Mouse (Mus musculus): ENCODE measurements around the gene Cpne4. TPM values are rescaled to one million over a fixed set of nuclear protein-coding genes. Genes with fewer than 3 reads are reported as not detected.

Cpne4 gene
- polyA plus RNA-seq, 1 experiment from 2014 or later, result 0.10 TPM

DNA sequence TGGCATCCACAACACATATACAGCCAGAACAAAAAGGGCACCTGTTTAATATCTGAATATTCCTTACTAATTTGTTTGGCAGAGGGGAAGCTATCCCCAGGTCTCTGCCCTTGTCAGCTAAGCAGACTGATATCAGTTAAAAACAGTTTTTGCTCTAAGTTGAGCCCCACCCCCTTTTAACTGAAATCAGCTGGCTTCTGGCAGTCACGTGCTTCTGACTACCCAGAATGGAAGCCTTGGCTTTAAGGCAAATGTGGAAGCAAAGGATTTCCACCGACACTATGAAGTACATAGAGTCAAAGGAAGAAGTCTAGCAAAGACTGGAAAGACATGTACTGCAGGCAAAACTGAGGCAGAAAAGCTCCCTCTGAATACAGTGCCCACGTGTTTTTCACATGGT lies 490.8 kb downstream of the Cpne4 start:
- peaks cover 4% of the 10 kb centered on the region for H3K27me3 ChIP-seq
- ATAC-seq, result no peak
- ChIA-PET CTCF (interaction anchor here (1.5 kb wide), 1 partner anchor 10 kb away, joined by 3 read pairs; no protein-coding TSS in a partner anchor), POLR2A (no interaction called here)
- in situ Hi-C loops (cut with MboI; ENCODE audit: low pct_unique_long_range_greater_than_20kb), result no loop called here
- TF ChIP-seq CTCF (IDR thresholded peaks at IDR 0.05), result no peak
- DNase-seq (ENCODE audit: low read depth, low spot score), result no peak

DNA sequence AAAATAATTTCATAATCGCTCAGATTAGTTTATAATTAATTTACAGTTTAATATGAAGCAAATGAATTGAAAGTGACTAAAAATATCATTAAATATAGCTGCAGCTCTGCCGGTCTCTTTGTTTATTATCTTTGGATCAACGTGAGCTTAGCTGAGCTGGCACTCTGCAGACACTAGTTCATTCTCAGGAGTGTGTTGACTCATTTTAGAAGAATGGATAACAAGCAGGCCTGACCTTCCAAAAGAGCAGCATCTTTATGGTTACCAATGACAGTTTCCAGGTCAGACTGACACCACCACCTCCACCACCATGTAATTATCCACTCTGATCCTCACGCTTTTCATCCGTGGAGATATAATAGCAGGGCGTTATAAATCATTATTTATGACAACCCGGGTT lies 498.9 kb downstream of the Cpne4 start:
- peaks cover 3% of the 10 kb centered on the region for H3K27me3 ChIP-seq
- CTCF ChIA-PET, result no interaction called here
- ATAC-seq (peak; percentile 86), DNase-seq (ENCODE audit: low read depth, low spot score) (peak; percentile 33)
- in situ Hi-C loops (cut with MboI; ENCODE audit: low pct_unique_long_range_greater_than_20kb), result no loop called here
- no peak for TF ChIP-seq CTCF (IDR thresholded peaks at IDR 0.05)
- POLR2A ChIA-PET, result no interaction called here

DNA sequence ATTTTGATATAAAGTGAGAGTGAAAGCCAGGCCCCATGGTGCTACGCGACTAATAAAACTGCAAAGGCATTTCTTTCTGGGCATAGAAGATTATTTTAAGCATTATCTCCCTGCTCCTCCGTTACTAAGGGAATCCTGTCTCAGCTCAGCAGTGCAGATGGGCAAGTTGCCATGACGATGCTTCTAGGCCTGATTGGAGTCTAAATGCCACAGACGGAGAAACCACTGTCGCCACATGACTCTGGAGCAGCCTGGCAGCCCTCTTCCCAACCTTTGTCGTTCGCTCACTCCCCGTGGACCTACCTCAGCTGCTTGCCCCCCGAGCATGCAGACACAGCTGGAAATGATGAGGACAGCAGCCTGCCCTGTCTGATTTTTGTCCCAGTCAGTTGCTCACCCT lies 501.3 kb downstream of the Cpne4 start:
- H3K27me3 ChIP-seq, result no peaks in the 10 kb centered on the region
- ATAC-seq (no peak), DNase-seq (ENCODE audit: low read depth, low spot score) (no peak)
- in situ Hi-C loops (cut with MboI; ENCODE audit: low pct_unique_long_range_greater_than_20kb), result no loop called here
- CTCF ChIA-PET, result no interaction called here
- POLR2A ChIA-PET, result no interaction called here
- no peak for TF ChIP-seq CTCF (IDR thresholded peaks at IDR 0.05)

DNA sequence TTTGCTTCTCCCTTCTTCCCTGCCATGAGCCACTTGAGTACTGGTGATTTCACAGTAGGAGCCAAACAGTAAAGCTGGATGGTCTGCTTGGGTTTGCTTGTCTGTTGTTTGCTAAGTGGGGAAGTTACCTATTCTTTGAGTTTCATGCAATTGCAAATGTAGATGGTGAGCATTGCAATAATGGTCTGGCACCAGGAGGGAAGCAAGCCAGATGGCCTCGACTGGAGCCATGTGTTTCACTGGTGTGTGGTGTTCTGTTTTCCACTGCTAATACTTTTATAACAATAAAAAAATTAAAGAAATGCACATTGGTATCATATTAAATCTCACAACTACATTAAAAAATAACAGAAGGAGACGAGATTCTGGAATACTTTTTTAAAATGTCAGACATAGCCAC lies 502.6 kb downstream of the Cpne4 start:
- ChIA-PET CTCF (interaction anchor here (0.6 kb wide), 1 partner anchor 24 kb away, joined by 3 read pairs; no protein-coding TSS in a partner anchor), POLR2A (no interaction called here)
- DNase-seq (ENCODE audit: low read depth, low spot score) (no peak), ATAC-seq (no peak)
- no peaks in the 10 kb centered on the region for H3K27me3 ChIP-seq
- no peak for TF ChIP-seq CTCF (IDR thresholded peaks at IDR 0.05)
- in situ Hi-C loops (cut with MboI; ENCODE audit: low pct_unique_long_range_greater_than_20kb), result loop anchor here (10.0 to 25.0 kb wide), 2 partner anchors 155 to 338 kb away; partner anchors contain the start of genes Aste1 and Nek11

DNA sequence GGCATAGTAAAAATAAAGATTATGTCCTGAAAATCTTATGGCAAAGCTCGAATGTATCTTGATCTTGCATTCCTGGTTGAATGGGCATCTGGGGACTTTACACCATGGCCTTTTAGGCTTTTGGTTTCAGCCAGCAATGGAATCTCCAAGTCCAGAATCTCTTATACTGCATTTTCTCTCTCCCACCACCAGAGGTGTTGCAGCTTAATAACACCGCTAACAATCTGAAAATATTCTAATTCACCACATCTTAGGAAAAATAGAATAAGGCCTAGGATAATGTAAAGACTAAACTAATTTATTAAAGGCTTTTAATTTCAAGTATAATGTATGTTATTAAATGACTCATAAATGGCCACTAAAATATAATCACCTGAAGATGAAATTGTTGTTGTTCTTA lies 503.2 kb downstream of the Cpne4 start:
- no peak for ATAC-seq
- CTCF ChIA-PET, result no interaction called here
- in situ Hi-C loops (cut with MboI; ENCODE audit: low pct_unique_long_range_greater_than_20kb), result loop anchor here (10.0 to 25.0 kb wide), 2 partner anchors 155 to 337 kb away; partner anchors contain the start of genes Aste1 and Nek11
- no peak for DNase-seq (ENCODE audit: low read depth, low spot score)
- no peak for TF ChIP-seq CTCF (IDR thresholded peaks at IDR 0.05)
- H3K27me3 ChIP-seq, result no peaks in the 10 kb centered on the region
- POLR2A ChIA-PET, result no interaction called here

DNA sequence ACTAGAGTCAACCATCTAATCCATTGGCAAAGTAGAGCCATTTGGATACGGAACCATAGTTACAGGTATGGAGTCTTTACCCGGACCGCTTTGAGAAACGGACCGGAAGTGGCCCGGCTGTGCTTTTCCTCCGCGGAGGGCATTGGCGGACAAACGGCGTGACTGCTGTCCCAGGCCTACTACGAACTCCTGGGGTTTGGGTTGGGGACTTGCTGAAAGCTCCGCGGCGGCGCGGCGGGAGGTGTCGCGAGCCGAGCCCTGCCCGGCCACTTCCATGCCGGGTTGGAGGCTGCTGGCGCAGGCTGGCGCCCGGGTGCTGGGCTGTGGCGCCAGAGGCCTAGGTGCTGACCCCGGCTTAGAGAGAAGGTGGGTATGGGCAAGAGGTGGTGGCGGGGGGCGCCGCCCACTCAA lies 506.1 kb downstream of the Cpne4 start, which contains the start of gene Mrpl3:
Mrpl3 (plus strand) TSS at position 93 of the 411 bp plus-strand sequence.
- no peak for TF ChIP-seq CTCF (IDR thresholded peaks at IDR 0.05)
- DNase-seq (ENCODE audit: low read depth, low spot score) (peak; percentile 55), ATAC-seq (peak; percentile 78)
- in situ Hi-C loops (cut with MboI; ENCODE audit: low pct_unique_long_range_greater_than_20kb), result loop anchor here (10.0 to 25.0 kb wide), 2 partner anchors 158 to 334 kb away; partner anchors contain the start of genes Aste1 and Nek11
- POLR2A ChIA-PET, result no interaction called here
- CTCF ChIA-PET, result interaction anchor here (1.3 kb wide), 1 partner anchor 484 kb away, joined by 3 read pairs; no protein-coding TSS in a partner anchor
- H3K27me3 ChIP-seq, result no peaks in the 10 kb centered on the region

DNA sequence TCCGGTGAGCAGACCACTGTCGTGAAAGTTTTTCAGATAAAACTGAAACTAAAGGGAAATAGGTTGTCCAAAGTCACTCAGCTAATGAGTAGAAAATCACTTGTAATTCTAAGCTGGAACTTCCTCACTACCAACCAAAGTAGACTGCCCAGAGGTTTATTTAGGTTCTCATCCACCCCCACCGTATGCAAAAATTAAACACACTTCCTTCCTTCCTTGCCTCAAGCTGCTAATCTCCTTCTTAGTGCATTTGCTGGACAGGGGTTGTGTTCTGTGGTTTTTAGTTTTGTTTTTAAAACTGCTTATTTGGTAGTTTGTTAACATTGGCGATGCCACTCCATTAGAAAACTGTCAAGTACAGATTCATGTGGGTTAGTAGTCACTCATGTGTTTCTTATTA lies 506.7 kb downstream of the Cpne4 start:
- CTCF ChIA-PET, result no interaction called here
- in situ Hi-C loops (cut with MboI; ENCODE audit: low pct_unique_long_range_greater_than_20kb), result loop anchor here (10.0 to 25.0 kb wide), 2 partner anchors 159 to 333 kb away; partner anchors contain the start of genes Aste1 and Nek11
- ATAC-seq, result no peak
- DNase-seq (ENCODE audit: low read depth, low spot score), result no peak
- no peaks in the 10 kb centered on the region for H3K27me3 ChIP-seq
- POLR2A ChIA-PET, result no interaction called here
- TF ChIP-seq CTCF (IDR thresholded peaks at IDR 0.05), result no peak

DNA sequence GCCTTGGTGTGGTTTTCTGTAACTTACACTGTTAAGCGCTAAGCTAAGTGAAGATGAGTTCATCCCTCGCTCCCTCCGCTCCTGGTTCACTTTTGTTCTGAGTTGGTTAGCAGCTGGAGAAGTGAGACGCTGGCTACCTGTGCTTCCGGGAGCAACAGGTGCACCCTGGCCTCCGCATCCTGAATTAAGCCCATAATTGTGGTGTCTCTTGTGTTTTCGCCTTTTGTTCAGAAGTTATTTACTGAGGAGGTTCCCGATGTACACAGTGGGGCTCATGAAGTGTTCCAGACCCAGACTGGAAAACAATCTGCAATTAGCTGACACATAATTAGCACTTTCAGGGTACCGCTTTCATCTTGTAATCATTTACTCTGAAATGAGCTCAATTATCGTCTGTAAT lies 522.0 kb downstream of the Cpne4 start:
- no peak for TF ChIP-seq CTCF (IDR thresholded peaks at IDR 0.05)
- in situ Hi-C loops (cut with MboI; ENCODE audit: low pct_unique_long_range_greater_than_20kb), result loop anchor here (25.0 kb wide), 1 partner anchor 318 kb away; the partner anchor contains the start of genes Aste1 and Nek11
- ATAC-seq (no peak), DNase-seq (ENCODE audit: low read depth, low spot score) (no peak)
- ChIA-PET CTCF (interaction anchor here (1.1 kb wide), 1 partner anchor 54 kb away, joined by 3 read pairs; no protein-coding TSS in a partner anchor), POLR2A (no interaction called here)
- no peaks in the 10 kb centered on the region for H3K27me3 ChIP-seq

DNA sequence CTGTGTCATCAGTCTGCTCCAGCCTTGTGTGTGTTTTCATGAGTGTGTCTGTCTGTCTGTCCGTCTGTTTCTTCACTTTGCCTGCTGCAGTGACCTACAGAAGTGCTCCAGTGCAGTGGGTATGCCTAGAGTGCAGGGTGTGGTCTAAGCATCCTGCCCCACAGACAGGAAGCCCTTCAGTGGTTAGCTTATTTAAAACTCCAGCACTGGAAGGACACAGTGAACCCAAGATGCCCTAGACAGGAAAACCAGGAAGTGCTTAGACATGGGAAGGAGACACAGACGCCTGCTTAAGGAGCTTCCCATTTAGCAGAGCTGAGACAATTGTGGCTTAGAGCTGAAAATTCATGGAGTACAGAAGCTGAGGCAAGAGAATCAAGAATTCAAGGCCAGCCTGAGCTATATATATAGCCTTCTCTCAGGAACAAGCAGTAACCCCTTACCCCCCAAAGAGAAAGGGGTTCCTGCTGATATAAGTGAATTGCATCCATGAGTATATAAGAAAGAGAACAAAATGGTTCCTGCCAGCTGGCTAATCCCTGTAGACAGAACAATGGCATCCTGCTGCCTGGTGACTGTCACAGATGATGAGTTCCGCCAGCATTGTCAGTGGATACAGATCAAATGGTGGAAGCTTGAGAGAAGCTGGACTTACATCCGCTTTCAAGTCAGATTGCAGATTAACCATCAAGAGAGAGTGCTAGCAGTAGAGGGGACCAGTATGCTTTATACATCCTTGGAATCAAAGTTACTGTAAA lies 526.1 kb downstream of the Cpne4 start:
- ChIA-PET CTCF (interaction anchor here (0.9 to 1.0 kb wide), 2 partner anchors 11 to 24 kb away, joined by 3 read pairs; no protein-coding TSS in a partner anchor), POLR2A (no interaction called here)
- no peak for TF ChIP-seq CTCF (IDR thresholded peaks at IDR 0.05)
- H3K27me3 ChIP-seq, result no peaks in the 10 kb centered on the region
- ATAC-seq (no peak), DNase-seq (ENCODE audit: low read depth, low spot score) (no peak)
- in situ Hi-C loops (cut with MboI; ENCODE audit: low pct_unique_long_range_greater_than_20kb), result loop anchor here (25.0 kb wide), 1 partner anchor 314 kb away; the partner anchor contains the start of genes Aste1 and Nek11

DNA sequence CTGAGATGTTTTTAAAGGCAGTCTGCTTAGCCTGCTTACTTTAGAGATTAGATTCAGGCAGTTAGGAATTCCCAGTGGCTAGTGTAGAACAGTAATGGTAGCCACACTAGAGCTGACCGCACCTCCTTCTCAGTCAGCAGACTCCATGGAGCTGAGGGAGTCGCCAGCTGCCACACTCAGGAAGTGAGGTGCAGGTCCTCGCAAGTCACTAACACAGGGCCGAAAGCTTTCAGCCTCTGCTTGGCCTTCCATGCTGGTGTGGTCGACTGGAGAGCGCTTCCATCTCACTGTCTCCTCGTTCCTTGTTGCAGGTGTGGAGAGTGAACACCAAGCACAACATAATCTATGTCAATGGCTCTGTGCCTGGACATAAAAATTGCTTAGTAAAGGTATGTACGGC lies 527.8 kb downstream of the Cpne4 start:
- in situ Hi-C loops (cut with MboI; ENCODE audit: low pct_unique_long_range_greater_than_20kb), result loop anchor here (25.0 kb wide), 1 partner anchor 312 kb away; the partner anchor contains the start of genes Aste1 and Nek11
- POLR2A ChIA-PET, result no interaction called here
- ATAC-seq (no peak), DNase-seq (ENCODE audit: low read depth, low spot score) (no peak)
- CTCF ChIA-PET, result no interaction called here
- H3K27me3 ChIP-seq, result no peaks in the 10 kb centered on the region
- no peak for TF ChIP-seq CTCF (IDR thresholded peaks at IDR 0.05)

All from Patski (cell line).